Mouse (Mus musculus) adrenal gland, adult 18-20 months (tissue): Measurements from ENCODE around the gene Slc35e1. TPM values are rescaled to one million over a fixed set of nuclear protein-coding genes. Genes with fewer than 3 reads are reported as not detected.
A peak's percentile ranks its signal among the peaks of the same experiment; 100 is the strongest.

ENCODE experiments used
- DNase-seq, 2 experiments: peaks; one replicate each; pipeline ENCODE4 v3.0.0; 2021 to 2022; ENCODE audit warnings: low spot score in 2 of 2
- total RNA-seq, 2 experiments: library from RNA; stranded (reverse); gene quantifications; 1 replicate in 1 of 2; 2 replicates in 1 of 2; pipeline ENCODE4 v1.2.3; 2021

The Slc35e1 gene
- total RNA-seq, 2 experiments from 2014 or later = 39.9 to 41.5 TPM

DNA sequence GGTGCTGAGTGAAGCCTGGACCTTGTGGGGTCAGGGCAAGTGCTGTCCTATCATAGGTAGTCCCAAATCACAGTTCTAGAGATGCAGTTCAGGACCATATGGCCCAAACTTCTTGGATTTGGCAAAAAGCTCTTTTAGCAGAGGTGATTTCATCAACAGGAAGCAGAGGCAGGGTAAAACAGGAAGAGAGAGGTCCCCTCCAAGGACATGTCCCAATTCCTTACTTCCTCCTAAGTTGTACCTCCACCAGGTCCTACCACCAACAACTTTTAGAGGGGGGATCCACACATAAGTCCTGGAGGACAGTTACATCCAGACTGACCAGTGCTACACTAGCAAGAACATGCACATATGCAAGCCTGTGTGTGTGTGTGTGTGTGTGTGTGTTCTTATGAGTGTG is 5.4 kb downstream of the Slc35e1 start:
- DNase-seq = no peak

DNA sequence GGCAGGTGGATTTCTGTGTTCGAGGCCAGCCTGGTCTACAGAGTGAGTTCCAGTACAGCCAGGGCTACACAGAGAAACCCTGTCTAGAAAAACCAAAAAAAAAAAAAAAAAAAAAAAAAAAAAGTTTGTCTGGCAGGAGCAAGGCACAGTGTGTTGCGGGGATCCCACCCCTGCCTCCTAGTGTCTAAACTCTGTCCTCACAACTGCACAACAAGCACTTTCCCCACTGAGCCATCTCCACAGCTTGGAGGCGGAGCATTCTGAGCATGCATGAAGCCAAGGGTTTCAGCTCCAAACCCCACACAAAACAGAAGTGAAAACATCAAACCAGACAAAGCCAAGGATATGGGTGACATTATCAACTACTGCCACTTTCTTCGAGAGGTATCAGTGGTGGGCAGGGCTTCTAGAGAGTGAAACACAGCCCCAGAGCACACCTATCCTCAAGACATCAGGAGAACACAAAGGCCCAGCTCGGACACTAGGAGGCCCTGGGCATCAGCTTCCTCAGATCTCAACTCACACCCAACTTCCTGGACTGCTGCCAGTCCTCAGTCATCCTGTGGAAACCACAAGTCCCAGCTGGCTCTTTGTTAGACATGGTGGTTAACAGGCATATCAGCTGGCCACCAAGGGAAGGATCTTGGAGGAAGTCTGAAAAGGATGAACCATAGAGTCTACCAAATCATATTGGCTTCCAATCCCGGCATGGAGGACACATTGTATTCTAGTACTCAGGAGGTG is 6.8 kb downstream of the Slc35e1 start:
- DNase-seq = no peak

GRCm38 (mm10) chr8:72474826-72475546 is 17.4 kb downstream of the Slc35e1 start, which contains the start of gene Cherp:
Gene Cherp, minus strand, starts transcription at chr8:72475226.
- peak; percentile 93 to 94 for DNase-seq

DNA sequence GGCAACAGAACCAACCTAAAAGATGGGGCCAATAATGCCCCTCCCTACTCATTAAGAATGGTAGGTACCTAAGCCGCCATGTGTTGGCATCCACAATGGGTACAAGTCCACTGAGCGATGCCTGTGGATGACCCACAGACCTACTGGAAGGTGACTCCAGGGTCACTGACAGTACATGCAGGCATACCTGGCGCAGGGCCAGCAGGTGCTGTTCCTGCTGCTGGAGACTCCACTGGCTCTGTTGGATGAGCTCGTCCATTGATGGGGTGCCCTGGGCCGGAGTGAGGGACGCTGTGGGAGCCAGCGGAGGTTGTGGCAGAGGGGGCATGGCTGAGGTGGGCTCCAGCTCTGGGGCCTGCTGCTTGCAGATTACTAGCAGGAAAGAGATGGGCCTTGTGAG is 21.7 kb downstream of the Slc35e1 start:
- no peak for DNase-seq

GRCm38 (mm10) chr8:72469984-72470383 is 22.4 kb downstream of the Slc35e1 start:
- no peak for DNase-seq

GRCm38 (mm10) chr8:72469243-72469642 is 23.2 kb downstream of the Slc35e1 start:
- DNase-seq = no peak

DNA sequence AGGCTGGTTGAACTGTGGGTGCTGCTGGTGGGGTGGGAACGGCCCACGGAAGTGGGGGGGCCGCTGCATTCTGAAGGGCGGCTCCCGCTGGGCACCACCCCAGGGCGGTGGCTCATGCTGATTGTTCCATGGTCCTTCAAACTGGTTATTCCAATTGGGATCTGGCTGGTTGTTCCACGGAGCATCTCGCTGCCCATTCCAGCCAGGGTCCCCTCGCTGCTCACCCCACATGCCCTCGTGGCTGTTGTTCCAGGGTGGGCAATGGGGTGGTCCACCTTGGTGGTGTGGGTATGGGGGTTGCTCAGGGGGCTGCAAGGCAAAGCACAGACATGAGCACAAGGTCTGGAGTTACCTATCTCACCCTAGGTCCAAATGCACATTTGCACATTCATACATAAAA is 28.2 kb downstream of the Slc35e1 start:
- DNase-seq = no peak

DNA sequence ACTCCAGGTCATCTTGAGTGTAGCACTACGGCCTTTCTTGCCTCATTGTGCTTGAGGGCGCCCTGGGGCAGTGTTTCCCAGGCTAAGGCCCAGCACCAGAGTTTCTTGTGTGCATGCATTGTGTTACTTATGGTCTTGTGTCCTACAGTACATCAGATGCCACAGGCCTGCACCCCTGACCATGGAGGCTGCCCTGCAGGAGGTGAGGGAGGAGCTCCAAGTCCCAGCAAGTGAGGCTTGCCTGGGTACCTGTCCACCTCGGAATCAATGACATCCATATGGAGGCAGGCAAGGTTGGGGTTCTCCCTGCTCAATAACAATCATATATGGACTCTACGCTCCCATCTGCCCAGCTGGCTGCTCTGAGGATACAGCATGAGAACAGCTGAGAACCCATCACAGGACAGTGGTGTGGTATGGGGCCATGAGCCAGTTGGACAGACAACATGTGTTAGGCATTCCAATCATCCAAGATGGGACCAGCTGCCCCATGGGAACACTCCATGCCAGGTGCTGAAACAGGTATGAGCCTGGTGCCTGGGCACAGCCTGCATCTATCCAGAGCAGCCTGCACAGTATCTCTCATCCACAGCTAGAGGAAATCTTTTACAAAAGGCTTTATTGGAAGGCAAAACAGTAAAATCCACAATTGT is 32.4 kb downstream of the Slc35e1 start:
- no peak for DNase-seq

DNA sequence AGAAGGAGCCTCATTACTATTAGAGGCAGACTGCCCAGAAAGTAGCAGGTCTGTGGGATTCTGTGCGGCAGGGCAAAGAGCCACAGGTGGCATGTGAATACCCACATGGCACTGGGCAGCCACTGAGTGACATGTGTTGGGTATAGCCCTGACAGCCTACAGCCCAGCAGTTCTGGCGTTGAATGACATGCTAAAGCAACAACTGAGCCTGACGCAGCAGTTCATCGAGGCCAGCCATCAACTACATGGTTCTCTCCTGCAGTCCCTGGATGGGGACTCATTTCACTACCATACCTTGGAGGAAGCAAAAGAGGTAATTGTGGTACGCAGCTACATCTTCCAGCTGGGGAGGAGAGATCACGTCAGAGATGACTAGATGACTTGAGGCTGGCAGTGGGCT is 34.0 kb downstream of the Slc35e1 start:
- DNase-seq = no peak

GRCm38 (mm10) chr8:72457806-72458205 is 34.6 kb downstream of the Slc35e1 start:
- DNase-seq = no peak

- DNase-seq = no peak
Measured at GRCm38 (mm10) chr8:72455317-72455716, 37.1 kb downstream of the Slc35e1 start.

GRCm38 (mm10) chr8:72453904-72454303 is 38.5 kb downstream of the Slc35e1 start:
- DNase-seq = no peak

GRCm38 (mm10) chr8:72451516-72451915 is 40.9 kb downstream of the Slc35e1 start:
- DNase-seq = no peak

DNA sequence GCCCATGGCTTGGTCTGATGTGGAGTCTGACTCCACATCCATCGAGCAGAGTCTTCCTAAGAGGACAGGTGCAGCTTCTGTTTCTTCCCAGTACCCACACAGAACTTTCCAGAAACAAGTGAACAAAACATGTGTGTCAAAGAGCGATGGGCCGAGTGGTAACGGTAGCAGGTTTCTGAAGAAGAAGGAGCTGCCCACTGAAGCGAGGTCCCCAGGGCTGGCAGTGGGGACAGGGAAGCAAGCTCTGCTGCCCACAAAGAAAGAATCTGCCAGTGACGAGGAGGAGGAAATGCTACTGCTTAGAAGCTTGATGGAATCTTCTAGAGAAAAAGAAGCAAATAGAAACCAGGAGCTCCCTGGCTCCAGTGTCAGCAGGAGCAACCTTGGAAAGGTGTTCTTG is 47.3 kb downstream of the Slc35e1 start:
- DNase-seq = no peak

DNA sequence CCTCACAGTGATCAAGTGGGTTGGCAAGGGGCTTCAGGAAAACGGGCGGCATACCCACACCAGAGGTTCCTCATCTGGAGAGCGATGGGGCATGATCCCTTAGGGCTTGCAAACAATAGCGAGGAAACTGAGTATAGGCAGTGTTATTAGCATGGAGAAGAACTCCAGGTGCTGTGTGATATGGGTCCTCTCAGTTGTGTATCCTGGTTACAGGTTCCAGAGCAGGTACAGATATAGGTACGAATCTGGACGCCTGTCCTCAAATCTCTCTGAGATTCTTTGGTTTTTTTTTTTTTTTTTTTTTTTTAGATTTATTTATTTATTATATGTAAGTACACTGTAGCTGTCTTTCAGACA is 48.4 kb downstream of the Slc35e1 start:
- no peak for DNase-seq

DNA sequence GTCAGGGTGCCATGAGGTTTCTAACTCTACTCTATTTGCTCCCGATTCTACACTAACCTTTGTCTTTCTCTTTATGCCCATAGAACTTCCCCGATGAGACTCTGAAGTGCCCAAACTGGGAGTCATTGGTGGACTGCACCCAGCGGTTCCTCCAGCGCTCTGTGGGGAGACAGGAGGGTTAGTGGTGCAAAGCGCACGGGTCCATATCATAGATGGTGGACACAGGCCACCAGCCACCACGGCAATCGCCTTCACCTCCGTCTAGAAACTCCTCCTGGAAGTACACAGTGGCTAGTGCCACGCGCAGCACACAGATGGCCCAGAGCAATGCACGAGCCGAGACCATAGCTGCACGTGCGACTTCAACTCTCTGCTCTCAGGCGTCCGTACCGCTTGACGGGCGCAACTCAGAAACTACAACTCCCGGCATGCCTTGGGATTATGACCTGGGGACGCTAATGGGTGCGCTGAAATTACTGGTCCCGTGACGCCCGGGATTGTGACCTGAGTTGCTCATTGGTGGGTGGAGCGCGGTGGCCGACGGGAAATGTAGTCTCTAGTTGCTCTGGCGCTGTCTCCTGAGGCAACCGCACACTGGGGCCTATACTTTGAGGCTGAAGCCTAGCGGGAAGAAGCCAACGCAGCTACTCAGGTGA is 48.9 kb downstream of the Slc35e1 start, which contains the start of the genes Calr3 and 1700030K09Rik:
TSS of gene Calr3 (minus strand) at position 533 of the 656 bp plus-strand sequence.
TSS of gene 1700030K09Rik (plus strand) at position 543 of the 656 bp plus-strand sequence.
- DNase-seq = peak; percentile 92 to 93

GRCm38 (mm10) chr8:72438248-72439015 is 54.0 kb downstream of the Slc35e1 start:
- DNase-seq = no peak

DNA sequence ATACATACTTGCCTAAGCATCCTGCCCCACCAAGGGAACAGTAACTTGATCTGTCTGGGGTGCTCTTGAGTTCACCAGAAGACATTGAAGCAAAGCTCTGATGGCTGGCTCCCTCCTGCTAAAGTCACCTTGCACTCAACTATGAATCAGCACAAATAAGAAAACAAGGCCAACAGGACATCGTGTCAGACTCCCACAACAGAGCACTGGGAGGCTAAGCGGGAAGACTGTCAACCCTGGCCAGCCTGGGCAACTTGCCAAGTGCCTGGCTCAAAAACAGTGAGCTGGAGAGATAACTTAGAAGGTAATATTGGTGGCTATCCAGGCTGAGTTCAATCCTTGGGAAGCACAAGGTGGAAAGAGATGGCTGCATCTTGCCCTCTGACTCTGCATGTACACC is 57.5 kb downstream of the Slc35e1 start:
- peak; percentile 74 to 85 for DNase-seq
